Mouse (Mus musculus): ENCODE results near the gene Csnk1d.

The Csnk1d gene

DNA sequence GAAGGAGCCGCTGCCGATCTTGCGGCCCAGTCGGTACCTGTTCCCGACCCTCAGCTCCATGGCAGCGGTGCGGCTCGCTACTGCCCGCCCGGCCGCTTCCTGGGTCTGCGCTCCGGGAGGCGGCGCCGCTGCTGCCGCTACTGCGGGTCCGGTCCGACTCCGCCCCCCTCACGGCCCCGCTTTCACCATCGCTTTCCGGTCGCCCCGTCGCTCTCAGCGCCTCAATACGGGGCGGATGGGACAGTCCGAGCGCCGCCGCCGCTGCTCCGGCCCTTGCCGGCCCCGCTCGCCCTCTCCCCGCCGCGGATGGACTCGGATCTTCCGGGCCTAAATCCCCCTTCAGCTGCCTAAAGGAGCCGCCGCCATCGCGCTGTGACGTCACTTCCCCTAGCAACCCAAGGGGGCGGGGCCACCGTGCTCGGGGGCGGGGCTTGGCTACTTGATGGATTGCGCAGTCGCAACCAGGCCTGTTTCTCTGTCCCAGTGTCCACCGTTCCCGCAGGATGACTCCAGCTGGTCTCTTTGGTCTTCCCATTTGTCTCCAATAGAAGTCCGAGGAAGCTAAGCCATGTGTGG lies at the start of gene Csnk1d:
Gene Csnk1d (minus strand): TSS at position 380 of the 576 bp plus-strand sequence.
- DNase-seq (ENCODE audit: extremely low spot score, low spot score) = peak; percentile 100

DNA sequence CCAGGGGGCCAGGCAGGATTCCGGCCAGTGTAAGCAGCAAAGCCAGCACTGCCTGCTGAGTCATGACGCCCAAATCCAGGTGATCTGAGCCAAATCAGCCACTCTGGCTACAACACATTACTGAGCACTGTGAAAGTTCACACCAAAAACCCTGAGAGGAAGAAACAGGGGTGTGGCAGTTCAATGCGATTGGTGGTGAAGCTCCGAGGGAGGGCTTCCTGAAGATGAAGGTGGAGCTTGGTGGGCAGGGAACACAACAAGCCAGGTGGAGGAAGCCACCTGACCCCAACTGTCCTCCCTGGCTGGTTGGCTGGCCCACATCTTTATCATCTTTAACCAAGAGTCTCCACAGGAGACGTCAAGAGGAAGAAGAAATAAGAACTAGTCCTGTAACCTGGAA lies 48.2 kb upstream of the Csnk1d start, which contains the start of gene Cd7:
Gene Cd7 (minus strand): TSS at position 117 of the 400 bp plus-strand sequence.
- DNase-seq (ENCODE audit: extremely low spot score, low spot score) = no peak

DNA sequence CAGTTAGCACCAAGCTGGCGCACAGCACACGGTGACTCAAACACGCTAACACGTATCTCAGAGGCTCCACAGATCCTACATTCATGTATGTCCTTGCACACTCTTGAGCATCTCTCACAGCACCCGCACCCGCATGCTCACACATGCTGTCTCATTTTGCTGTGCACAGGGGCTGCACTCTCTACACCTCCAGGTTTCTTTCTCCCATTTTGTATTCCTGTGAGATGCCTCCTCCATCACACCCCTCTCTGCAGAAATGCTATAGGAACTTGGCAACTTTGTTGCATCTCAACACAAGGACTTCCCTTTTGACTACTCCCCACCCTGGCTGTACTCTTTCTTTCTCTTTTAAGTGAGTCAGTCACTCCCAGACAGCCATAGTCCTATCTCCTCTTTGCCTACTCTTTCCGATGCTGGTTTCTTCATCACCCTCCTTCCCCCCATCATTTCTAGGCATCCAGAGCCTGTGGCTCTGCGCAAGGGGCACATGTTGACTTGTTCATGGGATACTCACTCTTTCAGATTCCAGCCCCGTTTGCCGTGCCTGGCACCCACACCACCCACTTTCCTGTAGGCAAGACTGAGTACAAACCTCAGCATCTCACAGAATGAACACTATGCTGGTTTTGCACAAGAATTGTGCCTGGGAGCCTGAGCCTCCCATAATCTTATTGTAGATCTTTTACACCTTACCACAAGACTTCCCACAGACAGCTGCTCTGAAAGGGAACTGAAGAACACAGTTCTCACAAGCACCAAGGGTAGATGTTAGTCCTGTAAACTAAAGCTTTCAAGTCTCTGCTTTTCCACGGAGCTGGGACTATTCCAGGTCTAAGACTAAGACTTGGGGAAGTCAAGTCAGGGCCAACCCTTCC lies 47.5 kb upstream of the Csnk1d start:
- no peak for DNase-seq (ENCODE audit: extremely low spot score, low spot score)

DNA sequence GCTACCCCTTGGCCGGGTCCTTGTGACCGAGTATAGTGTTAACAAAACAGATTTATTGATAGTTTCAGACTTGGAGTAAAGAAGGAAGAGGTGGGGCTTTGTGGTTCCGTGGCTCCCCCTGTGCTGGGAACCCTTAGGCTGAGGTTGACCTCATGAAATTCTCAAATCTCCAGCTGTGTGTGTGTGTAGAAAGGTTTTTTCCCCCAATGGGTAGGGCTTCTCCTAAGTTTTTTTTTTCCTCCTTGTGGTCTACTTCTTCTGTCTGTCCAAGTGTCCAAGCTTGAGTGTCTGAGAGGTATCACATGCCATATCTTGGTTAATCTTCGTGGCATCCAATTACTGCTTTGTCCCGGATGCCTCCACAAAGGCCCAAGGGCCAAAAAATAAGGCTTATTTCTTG lies 42.0 kb upstream of the Csnk1d start:
- DNase-seq (ENCODE audit: extremely low spot score, low spot score) = no peak

DNA sequence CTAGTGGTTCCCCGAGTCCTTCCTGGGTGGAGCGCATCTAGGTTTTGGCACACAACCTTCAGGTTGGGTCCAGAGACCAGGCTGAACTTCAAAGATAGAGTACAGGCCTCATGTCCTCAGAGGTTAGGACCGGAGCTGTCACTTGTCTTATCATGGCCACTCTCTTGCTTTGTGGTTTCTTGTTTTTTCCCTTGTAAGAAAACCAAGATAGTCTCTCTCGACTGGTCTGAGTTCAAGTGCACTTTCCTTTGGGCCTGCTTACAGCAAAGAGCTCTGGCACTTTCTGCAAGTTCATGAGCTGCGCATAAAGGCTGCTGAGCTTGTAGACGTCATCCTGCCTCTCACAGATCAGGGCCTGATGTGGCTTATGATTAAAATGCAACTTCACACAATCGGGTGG lies 36.1 kb upstream of the Csnk1d start:
- DNase-seq (ENCODE audit: extremely low spot score, low spot score) = no peak

DNA sequence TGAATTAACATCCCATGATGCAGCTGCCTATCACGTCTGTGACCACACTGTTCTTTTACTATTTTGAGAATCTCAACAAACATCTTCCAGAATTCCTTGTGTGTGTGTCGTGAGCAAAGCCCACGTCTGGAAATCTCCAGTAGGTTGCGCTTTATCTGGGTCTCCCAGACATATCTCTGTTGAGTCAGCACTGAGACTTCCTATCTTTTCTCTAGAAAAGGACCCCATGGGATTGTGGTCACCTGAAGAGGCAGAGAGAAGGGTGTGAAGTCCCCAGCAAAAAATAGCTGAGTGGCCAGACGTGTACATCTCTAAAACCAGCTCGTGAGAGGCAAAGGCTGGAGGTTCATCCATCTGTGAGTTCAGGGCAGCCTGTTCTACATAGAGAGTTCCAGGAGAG lies 33.0 kb upstream of the Csnk1d start:
- DNase-seq (ENCODE audit: extremely low spot score, low spot score) = no peak

DNA sequence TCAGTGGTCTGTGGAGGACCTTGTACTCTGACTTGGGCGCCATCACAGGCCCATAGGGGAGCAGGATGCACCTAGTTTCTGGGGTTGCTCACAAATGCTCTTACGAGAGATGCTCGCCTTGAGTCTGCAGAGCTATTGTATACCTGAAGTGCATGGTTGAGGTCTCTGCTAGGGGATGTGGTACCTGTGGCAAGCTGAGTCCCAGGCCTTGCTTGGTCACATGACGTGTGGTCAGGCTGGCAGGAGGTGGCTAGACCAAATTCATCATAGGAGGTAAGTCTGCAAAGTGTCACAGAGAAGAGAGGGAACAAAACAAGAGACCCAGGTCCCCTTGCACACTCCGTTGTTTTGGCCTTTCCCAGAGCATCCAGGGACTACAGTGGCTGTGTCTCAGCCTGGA lies 28.4 kb upstream of the Csnk1d start:
- DNase-seq (ENCODE audit: extremely low spot score, low spot score) = no peak

DNA sequence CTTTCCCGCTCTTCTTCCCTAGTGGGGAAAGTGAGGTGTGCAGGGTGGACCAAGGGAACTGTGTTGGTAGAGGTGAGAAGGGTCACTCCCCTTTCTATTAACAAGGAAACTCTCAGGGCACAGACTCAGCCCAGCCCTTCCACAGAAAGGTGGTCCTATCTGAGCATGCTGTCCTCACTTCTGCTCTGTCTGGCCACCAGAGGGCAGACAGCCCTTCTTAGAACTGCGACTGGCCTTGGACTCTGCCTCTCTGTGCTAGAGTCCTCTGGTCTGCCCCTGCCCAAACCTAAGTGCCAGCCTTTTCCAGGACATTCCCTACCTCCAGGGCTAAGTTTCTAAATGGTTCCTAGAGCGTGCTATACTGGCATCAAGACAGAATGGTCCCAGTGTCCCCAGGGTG lies 26.6 kb upstream of the Csnk1d start:
- DNase-seq (ENCODE audit: extremely low spot score, low spot score) = peak; percentile 56

DNA sequence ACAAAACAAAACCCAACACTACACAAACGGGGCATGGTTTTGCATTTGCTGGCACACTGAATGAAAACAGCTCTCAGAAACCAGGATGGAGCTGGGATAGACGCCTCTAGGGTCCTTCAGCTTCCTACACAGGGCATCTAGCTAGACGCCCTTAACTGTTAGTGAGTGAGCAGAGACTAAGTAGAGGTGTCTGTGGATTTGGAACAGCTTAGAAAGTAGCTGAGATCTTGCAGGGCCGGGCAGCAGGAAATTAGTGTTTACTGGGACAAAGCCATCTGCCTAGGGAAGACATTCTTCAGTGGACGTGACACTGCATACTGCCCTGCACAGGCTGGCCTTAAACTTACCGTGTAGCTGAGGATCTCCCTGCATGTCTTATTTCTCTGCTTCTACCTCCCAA lies 24.3 kb upstream of the Csnk1d start:
- DNase-seq (ENCODE audit: extremely low spot score, low spot score) = no peak

DNA sequence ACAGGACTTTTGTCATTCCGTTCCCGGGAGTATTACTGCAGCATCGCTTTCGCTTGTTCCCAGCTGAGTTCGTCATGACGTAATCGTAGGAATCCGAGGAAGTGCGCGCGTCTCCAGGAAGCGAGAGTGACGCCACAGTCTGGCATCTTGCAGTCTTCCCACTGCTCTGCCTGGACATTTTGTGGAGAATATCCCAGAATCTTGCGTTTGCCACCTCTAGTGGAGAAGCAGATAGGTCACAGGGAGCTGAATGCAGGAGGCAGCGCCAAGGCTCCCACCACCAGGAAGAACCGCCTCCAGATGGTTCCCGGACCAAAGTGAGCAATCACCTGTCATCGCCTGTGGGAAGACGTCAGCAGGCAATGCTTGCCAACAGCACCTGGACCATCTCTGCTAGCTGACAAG lies 23.8 kb upstream of the Csnk1d start:
- peak; percentile 16 for DNase-seq (ENCODE audit: extremely low spot score, low spot score)

DNA sequence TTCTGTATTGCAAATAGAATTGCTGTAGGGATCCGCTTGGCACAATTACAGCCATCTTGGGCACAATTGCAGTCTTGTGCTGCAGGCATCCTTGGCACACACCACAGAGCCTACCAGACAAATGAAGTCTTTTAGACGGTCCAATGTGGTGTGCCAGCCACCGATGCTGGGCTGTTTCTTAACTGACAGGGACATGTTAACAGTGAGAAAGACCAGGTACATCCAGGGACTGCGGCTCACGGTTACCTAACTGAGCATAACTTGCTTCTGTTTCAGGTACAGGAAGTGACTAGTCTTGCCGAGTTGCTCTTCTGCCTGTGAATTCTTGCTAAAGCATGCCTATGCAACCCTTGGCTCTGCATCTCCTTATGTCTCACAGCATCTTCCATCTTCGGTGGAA lies 22.5 kb upstream of the Csnk1d start:
- DNase-seq (ENCODE audit: extremely low spot score, low spot score) = no peak

DNA sequence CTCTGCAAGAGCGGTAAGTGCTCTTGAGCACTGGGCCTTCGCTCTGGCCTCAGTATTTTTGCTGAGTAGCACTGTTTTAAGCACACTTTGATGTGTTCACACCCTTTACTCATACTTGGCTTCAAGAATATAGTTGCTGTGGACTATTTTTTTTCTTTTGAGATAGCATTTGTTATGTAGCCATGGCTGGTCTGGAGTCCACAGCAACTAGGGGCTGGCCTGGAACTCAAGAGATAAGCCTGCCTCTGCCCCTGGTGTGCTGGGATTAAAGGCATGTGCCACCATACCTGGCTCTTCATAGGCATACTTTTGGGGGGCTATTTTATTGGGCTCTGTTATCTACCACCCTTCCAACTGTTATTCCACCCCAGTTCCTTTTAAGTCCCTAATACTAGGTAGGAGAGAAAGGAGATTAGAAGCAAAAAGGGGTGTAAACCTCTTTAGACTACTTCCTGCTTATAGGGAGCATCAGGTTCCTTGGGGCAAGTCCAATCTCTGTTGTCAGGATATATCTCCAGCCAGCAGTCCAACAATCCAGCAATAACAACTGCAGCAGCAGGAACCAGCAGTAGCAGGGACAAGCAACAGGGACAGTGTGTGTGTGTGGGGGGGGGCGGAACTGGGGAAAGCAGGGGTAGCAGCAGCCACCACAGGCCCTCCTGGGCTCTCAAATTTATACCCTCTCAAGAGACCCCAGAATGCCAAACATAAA lies 19.1 kb upstream of the Csnk1d start:
- DNase-seq (ENCODE audit: extremely low spot score, low spot score) = no peak

DNA sequence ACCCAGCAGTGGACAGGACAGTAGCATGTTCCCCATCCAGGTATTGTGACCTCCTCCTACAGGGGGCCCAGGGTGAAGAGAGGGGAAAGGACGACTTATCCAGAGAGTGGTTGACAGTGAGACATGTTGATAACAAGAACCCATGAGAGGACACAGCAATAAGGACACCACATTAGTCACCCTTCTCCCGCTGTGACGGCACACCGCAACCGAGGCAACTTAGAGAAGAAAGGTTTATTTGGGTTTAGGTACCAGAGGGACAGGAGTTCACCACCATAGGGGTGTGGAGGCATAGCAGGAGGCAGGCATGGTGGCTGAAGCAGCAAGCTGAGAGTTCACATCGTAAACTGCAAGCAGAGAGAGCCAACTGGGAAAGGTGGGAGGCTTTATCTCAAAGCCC lies 15.1 kb upstream of the Csnk1d start:
- no peak for DNase-seq (ENCODE audit: extremely low spot score, low spot score)

DNA sequence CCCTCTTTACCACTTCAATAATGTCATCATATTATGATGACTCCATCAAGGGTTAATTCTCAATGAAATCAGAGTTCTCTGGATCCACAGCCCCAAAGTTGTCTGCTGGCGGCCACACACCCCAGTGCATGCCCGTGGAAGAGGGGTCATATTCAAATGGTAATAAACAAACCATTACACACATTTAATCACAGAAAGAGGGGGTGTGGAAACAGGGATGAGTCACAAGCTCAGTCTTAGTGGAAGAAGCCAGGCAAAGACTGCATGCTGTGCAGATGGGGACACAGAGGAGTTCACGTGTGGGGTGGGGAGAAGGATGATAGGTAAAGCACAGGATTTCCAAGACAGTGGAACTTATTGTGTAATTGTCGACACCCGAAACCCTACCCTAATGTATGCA lies 13.2 kb upstream of the Csnk1d start:
- DNase-seq (ENCODE audit: extremely low spot score, low spot score) = no peak

DNA sequence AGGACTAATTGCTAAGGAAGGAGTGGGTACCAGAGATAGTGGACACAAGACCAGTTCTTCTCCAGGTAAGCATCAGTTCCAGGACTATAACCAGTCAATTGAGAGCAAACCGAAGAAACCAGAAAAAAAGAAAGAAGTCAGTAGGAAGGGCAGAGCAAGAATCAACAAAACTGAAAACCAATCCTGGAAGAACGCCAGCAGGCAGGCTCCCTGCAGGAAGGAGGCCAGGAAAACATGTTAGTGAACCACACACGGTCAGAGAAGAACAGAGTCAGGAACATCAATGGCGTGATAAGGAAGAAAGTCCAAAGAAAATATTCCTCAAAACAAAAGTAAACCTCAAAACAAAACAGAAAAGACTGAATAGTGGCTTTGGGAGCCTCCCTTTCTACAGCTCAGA lies 10.8 kb upstream of the Csnk1d start:
- DNase-seq (ENCODE audit: extremely low spot score, low spot score) = no peak

DNA sequence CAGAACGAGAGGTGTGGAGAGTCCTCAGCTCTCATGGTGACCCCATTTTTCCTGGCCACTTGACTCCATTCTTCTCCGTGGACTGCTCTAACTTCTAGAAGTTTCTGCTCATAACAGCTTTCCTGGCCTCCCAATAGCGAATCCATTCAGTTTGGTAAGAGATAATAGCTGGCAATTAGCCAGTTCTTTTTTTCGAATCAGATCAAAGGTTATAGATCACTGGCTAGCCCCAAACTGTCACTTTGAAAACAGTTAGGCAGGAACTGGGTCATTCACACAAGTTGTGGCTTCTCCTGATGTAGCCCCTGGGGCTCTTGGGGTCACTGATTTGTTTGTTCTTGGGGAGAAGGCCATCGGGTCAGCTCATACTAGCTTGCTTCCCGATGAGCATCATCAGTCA lies 3.6 kb upstream of the Csnk1d start:
- no peak for DNase-seq (ENCODE audit: extremely low spot score, low spot score)

DNA sequence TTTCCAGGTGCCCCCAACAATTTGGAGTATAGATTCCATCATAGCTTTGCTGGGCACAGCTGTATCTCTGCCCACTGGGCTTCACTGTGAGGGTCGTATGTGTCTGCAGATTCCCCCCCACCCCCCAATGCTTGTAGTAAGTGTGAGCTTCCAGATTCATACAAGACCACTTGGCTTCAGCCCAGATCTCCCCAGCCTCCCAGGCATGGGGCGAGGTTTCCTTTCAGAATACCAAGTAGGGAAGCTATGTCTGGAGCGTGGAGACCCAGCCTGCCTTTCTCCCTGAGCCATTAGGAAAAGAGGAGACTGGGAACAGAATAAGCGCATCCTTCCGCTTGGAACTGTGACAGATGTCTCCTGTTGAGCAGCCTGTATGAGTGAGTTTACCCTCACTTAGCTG lies 2.5 kb upstream of the Csnk1d start:
- DNase-seq (ENCODE audit: extremely low spot score, low spot score) = no peak

DNA sequence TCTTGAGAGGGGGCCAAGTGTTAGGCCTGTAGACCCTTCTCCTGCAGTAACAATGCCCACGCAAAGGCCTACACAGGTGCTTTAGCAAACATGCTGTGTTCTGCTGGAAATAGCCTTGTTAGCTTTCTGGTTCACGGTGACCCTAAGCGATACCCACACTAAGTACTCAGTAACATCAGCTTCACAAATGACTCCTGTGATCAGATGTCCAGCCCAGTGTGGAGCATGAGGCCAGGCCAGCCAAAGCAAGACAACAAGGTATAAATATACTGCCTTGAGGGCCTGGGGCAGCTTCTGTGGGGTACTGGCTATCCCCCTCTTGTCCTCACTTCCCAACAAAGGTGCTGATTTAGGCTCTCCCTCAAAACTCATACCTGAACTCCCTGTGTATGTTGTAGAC lies 1.9 kb upstream of the Csnk1d start:
- no peak for DNase-seq (ENCODE audit: extremely low spot score, low spot score)

DNA sequence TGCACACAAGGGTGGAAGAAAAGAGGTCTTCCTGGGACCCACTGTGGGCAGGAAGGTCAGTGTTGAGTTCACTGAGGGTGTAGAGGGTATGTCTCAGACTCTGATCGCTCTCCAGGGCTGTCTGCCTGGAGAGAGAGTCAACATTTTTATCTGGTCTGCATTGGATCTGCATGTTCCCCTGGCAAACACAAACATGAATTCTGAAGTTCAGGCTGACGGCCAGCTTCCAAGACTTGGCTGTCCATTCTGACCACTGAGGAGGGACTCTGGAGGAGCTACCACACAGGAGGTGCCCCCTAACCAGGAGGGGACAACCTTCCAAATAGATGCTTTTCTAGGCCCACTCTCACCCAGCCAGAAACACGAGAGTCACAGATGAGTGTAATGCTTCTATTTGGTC lies 661 bp upstream of the Csnk1d start:
- no peak for DNase-seq (ENCODE audit: extremely low spot score, low spot score)

DNA sequence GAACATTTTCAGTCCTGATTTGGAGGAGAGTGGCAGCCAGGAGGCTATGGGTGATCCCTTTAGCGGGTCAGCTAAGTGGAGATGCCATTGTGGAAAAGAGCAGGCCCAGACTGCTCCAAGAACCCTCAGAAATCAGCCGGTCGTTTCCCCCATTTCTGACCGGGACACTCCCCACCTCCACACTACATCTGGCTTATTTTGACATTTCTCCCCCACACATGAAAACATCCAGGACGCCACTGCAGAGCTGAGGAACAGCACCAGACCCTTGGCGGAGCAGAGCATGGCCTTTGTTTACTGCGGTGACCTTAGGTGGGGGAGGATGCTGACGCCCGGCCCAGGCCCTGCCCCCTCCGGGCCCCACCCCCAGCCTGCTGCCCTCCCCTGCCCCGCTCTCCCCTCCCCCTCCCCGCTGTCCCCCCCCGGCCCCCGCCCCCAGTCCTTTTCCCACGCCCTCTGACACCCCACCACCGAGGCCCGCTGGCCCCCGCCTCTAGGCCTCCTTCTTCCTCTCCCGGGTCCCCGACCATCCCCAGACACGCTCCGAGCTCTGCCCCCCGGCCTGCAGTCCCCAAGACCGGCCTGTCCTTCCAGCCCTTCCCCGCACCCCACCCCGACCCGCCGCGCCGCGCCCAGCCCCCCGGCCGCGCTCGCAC lies 876 bp downstream of the Csnk1d start:
- DNase-seq (ENCODE audit: extremely low spot score, low spot score) = peak; percentile 58

DNA sequence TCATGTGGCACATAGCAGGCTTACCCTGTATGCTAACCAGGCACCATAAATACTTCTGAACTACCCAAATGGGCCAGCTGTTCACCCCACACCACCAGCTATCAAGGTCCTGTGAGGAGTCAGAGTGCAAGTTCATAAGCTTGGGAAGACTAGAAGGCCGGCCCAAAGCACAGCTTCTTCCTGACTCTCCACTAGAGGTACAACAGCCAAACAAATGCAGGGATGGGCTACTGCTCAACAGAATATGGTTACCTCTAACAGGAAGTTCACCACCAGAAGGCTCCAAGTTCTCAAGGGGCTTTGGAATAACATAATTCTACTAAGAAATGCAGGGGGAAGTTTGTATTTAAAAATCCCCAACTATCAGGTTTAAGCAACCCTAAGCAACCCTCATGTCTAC lies 1.6 kb downstream of the Csnk1d start:
- no peak for DNase-seq (ENCODE audit: extremely low spot score, low spot score)

DNA sequence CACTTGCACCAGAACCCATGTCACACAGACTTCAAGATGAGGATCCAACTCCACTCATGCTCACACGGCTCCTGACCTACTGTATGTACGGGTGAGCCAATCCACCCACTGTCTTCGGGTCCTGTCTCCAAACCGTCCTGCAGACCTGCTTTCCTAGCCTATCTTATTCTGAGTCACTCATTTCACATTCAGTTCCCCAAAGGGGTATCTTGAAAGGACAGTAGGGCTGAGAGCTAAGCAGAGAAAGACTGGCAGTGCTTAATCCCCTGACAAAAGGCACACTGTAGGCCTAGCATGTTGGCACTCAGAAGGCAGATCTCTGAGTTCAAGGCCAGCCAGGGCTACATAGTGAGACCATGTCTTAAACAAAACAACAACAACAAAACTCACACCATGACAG lies 2.7 kb downstream of the Csnk1d start:
- no peak for DNase-seq (ENCODE audit: extremely low spot score, low spot score)

Measured in neural tube, embryonic 10.5 days (tissue).